Mouse (Mus musculus): ENCODE data around the gene Armc12.

The Armc12 gene

GRCm38 (mm10) chr17:28513844-28514243 lies 16.8 kb upstream of the Armc12 start:
- DNase-seq: no peak

- no peak for DNase-seq
Measured at GRCm38 (mm10) chr17:28514555-28514954, 16.1 kb upstream of the Armc12 start.

- peak; percentile 20 for DNase-seq
Measured at GRCm38 (mm10) chr17:28515431-28516341, 14.9 kb upstream of the Armc12 start.

GRCm38 (mm10) chr17:28516881-28517280 lies 13.7 kb upstream of the Armc12 start:
- no peak for DNase-seq

GRCm38 (mm10) chr17:28517441-28517955 lies 13.1 kb upstream of the Armc12 start, which contains the start of gene Fkbp5:
Gene Fkbp5, minus strand, starts transcription at chr17:28517527.
- peak; percentile 59 for DNase-seq

GRCm38 (mm10) chr17:28517956-28518614 lies 12.5 kb upstream of the Armc12 start:
- peak; percentile 78 for DNase-seq

- peak; percentile 30 for DNase-seq
Measured at GRCm38 (mm10) chr17:28518615-28519071, 12.0 kb upstream of the Armc12 start.

- DNase-seq: peak; percentile 10
Measured at GRCm38 (mm10) chr17:28519827-28520226, 10.8 kb upstream of the Armc12 start.

- DNase-seq: no peak
Measured at GRCm38 (mm10) chr17:28520561-28520960, 10.0 kb upstream of the Armc12 start.

- DNase-seq: peak; percentile 21
Measured at GRCm38 (mm10) chr17:28521071-28521726, 9.4 kb upstream of the Armc12 start.

- DNase-seq: no peak
Measured at GRCm38 (mm10) chr17:28521920-28522319, 8.7 kb upstream of the Armc12 start.

- DNase-seq: peak; percentile 91
Measured at GRCm38 (mm10) chr17:28522623-28523354, 7.8 kb upstream of the Armc12 start.

GRCm38 (mm10) chr17:28523355-28524008 lies 7.1 kb upstream of the Armc12 start:
- DNase-seq: no peak

- peak; percentile 29 for DNase-seq
Measured at GRCm38 (mm10) chr17:28524009-28524695, 6.5 kb upstream of the Armc12 start.

- DNase-seq: no peak
Measured at GRCm38 (mm10) chr17:28524831-28525430, 5.7 kb upstream of the Armc12 start.

- no peak for DNase-seq
Measured at GRCm38 (mm10) chr17:28527184-28528042, 3.2 kb upstream of the Armc12 start.

- DNase-seq: peak; percentile 69
Measured at GRCm38 (mm10) chr17:28528043-28528351, 2.6 kb upstream of the Armc12 start.

GRCm38 (mm10) chr17:28529116-28529515 lies 1.5 kb upstream of the Armc12 start:
- DNase-seq: no peak

- DNase-seq: no peak
Measured at GRCm38 (mm10) chr17:28531946-28532345, 1.3 kb downstream of the Armc12 start.

GRCm38 (mm10) chr17:28532557-28532956 lies 2.0 kb downstream of the Armc12 start:
- no peak for DNase-seq

Data from cerebellum, adult 9-11 months (tissue).